Mouse (Mus musculus) heart, embryonic 12.5 days (tissue): ENCODE results near the gene Reep6. TPM values are rescaled to one million over a fixed set of nuclear protein-coding genes. Genes with fewer than 3 reads are reported as not detected.
A peak's percentile ranks its signal among the peaks of the same experiment; 100 is the strongest.

ENCODE experiments used
- ATAC-seq: fragments of 200-750 bp; cut with Nextera tagmentation; 2 replicates; pipeline ENCODE4 v1.8.0; 2017; ENCODE audit warnings: moderate TSS enrichment, moderate library complexity; ENCODE audit not compliant: insufficient number of reproducible peaks, low FRiP score
- H3K27ac ChIP-seq: fragments of 300-500 bp; sonication (generic); 2 replicates; pipeline ENCODE4 v1.5.1; 2016; ENCODE audit warnings: mild to moderate bottlenecking, moderate library complexity; ENCODE audit not compliant: poor library complexity, severe bottlenecking
- H3K27me3 ChIP-seq: fragments of 300-500 bp; sonication (generic); replicated peaks from 2 replicates; pipeline ENCODE4 v1.6.1; 2016; ENCODE audit warnings: mild to moderate bottlenecking, moderate library complexity
- H3K36me3 ChIP-seq: fragments of 300-500 bp; sonication (generic); 2 replicates; pipeline ENCODE4 v1.6.1; 2016; ENCODE audit warnings: mild to moderate bottlenecking, moderate library complexity
- H3K4me1 ChIP-seq: fragments of 300-500 bp; sonication (generic); replicated peaks from 2 replicates; pipeline ENCODE4 v1.6.1; 2016; ENCODE audit warnings: mild to moderate bottlenecking
- H3K4me2 ChIP-seq: fragments of 300-500 bp; sonication (generic); 2 replicates; pipeline ENCODE4 v1.6.1; 2016; ENCODE audit warnings: mild to moderate bottlenecking, moderate library complexity
- H3K4me3 ChIP-seq: fragments of 300-500 bp; sonication (generic); 2 replicates; pipeline ENCODE4 v1.5.1; 2016; ENCODE audit warnings: mild to moderate bottlenecking
- H3K9ac ChIP-seq: fragments of 300-500 bp; sonication (generic); 2 replicates; pipeline ENCODE4 v1.6.1; 2016; ENCODE audit warnings: mild to moderate bottlenecking, moderate library complexity
- H3K9me3 ChIP-seq: fragments of 300-500 bp; sonication (generic); replicated peaks from 2 replicates; pipeline ENCODE4 v1.6.1; 2016; ENCODE audit warnings: mild to moderate bottlenecking, moderate library complexity
- WGBS: fragments of 180-500 bp; shearing (Covaris S2); methylation state at CpG from one replicate; pipeline ENCODE4 v1.1.7; 2016; 5-methylcytosine and 5-hydroxymethylcytosine counted together
- polyA plus RNA-seq: library from polyadenylated mRNA; unstranded; fragments of >200 nt; fragmentation: Nextera tagmentation; extraction: Ambion mirVana; gene quantifications from 2 replicates; pipeline ENCODE4 v1.2.1, GENCODE M21; 2016

Gene Reep6
- polyA plus RNA-seq, result 3.1 and 3.7 TPM in 2 replicates

GRCm38 (mm10) chr10:80329273-80330081 lies at the start of gene Reep6, which contains the start of gene Pcsk4:
Gene Reep6, plus strand, starts transcription at chr10:80329953.
Gene Pcsk4, minus strand, starts transcription at chr10:80329498.
- WGBS, result 3% methylated on average over 36 of the region's 36 CpGs
- H3K4me2 ChIP-seq, result peak within 1 kb of the TSS; percentile 85
- H3K27ac ChIP-seq, result no peak within 1 kb of the TSS
- peak; percentile 96 for ATAC-seq
- H3K27me3 ChIP-seq, result peaks cover 59% of the 10 kb centered on the region
- no peaks in the 10 kb centered on the region for H3K9me3 ChIP-seq
- H3K4me3 ChIP-seq, result peak within 1 kb of the TSS; percentile 49
- peak within 1 kb of the TSS; percentile 64 for H3K9ac ChIP-seq
- no peaks in the 10 kb centered on the region for H3K36me3 ChIP-seq
- H3K4me1 ChIP-seq, result peaks cover 15% of the 10 kb centered on the region

GRCm38 (mm10) chr10:80281304-80281703 lies 48.4 kb upstream of the Reep6 start:
- H3K36me3 ChIP-seq, result peaks cover 95% of the 10 kb centered on the region
- H3K9me3 ChIP-seq, result no peaks in the 10 kb centered on the region
- H3K9ac ChIP-seq, result peak overlapping the region; percentile 34; the same call in 1 of the 2 replicates
- ATAC-seq, result no peak
- peak overlapping the region; percentile 20; the same call in 1 of the 2 replicates for H3K27ac ChIP-seq
- no peaks in the 10 kb centered on the region for H3K27me3 ChIP-seq
- no peak overlapping the region for H3K4me3 ChIP-seq
- 68% methylated on average over 7 of the region's 7 CpGs for WGBS
- no peak overlapping the region for H3K4me2 ChIP-seq
- H3K4me1 ChIP-seq, result peaks cover 22% of the 10 kb centered on the region

- ATAC-seq, result no peak
- H3K4me2 ChIP-seq, result no peak overlapping the region
- peaks cover 96% of the 10 kb centered on the region for H3K36me3 ChIP-seq
- H3K4me1 ChIP-seq, result peaks cover 22% of the 10 kb centered on the region
- H3K9ac ChIP-seq, result peak overlapping the region; percentile 49; the same call in 1 of the 2 replicates
- no peak overlapping the region for H3K4me3 ChIP-seq
- H3K27me3 ChIP-seq, result no peaks in the 10 kb centered on the region
- H3K27ac ChIP-seq, result peak overlapping the region; percentile 20; the same call in 1 of the 2 replicates
- 71% methylated on average over 8 of the region's 8 CpGs for WGBS
- H3K9me3 ChIP-seq, result no peaks in the 10 kb centered on the region
Observed at GRCm38 (mm10) chr10:80281921-80282371, 47.8 kb upstream of the Reep6 start.

- 84% methylated on average over 20 of the region's 20 CpGs for WGBS
- no peak overlapping the region for H3K9ac ChIP-seq
- no peak overlapping the region for H3K4me3 ChIP-seq
- no peaks in the 10 kb centered on the region for H3K27me3 ChIP-seq
- no peaks in the 10 kb centered on the region for H3K9me3 ChIP-seq
- H3K4me1 ChIP-seq, result peaks cover 22% of the 10 kb centered on the region
- no peak overlapping the region for H3K4me2 ChIP-seq
- H3K27ac ChIP-seq, result 0 out of 2 replicates have a peak overlapping the region, but pooled peaks have one; percentile 20
- no peak for ATAC-seq
- H3K36me3 ChIP-seq, result peaks cover 96% of the 10 kb centered on the region
Observed at GRCm38 (mm10) chr10:80282481-80283441, 47.0 kb upstream of the Reep6 start.

GRCm38 (mm10) chr10:80285222-80286070 lies 44.3 kb upstream of the Reep6 start:
- Histone ChIP-seq H3K4me3 (no peak overlapping the region), H3K9me3 (no peaks in the 10 kb centered on the region), H3K27ac (no peak overlapping the region), H3K4me1 (peaks cover 21% of the 10 kb centered on the region), H3K36me3 (peaks cover 84% of the 10 kb centered on the region), H3K4me2 (no peak overlapping the region), H3K9ac (no peak overlapping the region; the same call in 1 of the 2 replicates), H3K27me3 (no peaks in the 10 kb centered on the region)
- WGBS, result 88% methylated on average over 15 of the region's 15 CpGs
- no peak for ATAC-seq

GRCm38 (mm10) chr10:80288097-80288496 lies 41.7 kb upstream of the Reep6 start:
- Histone ChIP-seq H3K4me1 (peaks cover under 1% of the 10 kb centered on the region), H3K4me2 (no peak overlapping the region), H3K27ac (no peak overlapping the region), H3K4me3 (no peak overlapping the region), H3K9ac (no peak overlapping the region), H3K27me3 (no peaks in the 10 kb centered on the region), H3K36me3 (peaks cover 59% of the 10 kb centered on the region), H3K9me3 (no peaks in the 10 kb centered on the region)
- 94% methylated on average over 12 of the region's 12 CpGs for WGBS
- no peak for ATAC-seq

GRCm38 (mm10) chr10:80288657-80289056 lies 41.1 kb upstream of the Reep6 start:
- no peak overlapping the region for H3K9ac ChIP-seq
- H3K4me2 ChIP-seq, result no peak overlapping the region
- WGBS, result 71% methylated on average over 8 of the region's 8 CpGs
- no peaks in the 10 kb centered on the region for H3K9me3 ChIP-seq
- ATAC-seq, result no peak
- no peaks in the 10 kb centered on the region for H3K27me3 ChIP-seq
- peaks cover 59% of the 10 kb centered on the region for H3K36me3 ChIP-seq
- no peak overlapping the region for H3K4me3 ChIP-seq
- H3K4me1 ChIP-seq, result peaks cover 6% of the 10 kb centered on the region
- no peak overlapping the region for H3K27ac ChIP-seq

GRCm38 (mm10) chr10:80292251-80293146 lies 37.3 kb upstream of the Reep6 start, which contains the start of gene Rps15:
Gene Rps15, plus strand, starts transcription at chr10:80292453.
- Histone ChIP-seq H3K9me3 (no peaks in the 10 kb centered on the region), H3K27me3 (peaks cover 12% of the 10 kb centered on the region), H3K36me3 (peaks cover 36% of the 10 kb centered on the region), H3K4me3 (peak within 1 kb of the TSS; percentile 80), H3K4me2 (peak within 1 kb of the TSS; percentile 99), H3K4me1 (peaks cover 34% of the 10 kb centered on the region), H3K9ac (peak within 1 kb of the TSS; percentile 92), H3K27ac (peak within 1 kb of the TSS; percentile 82)
- WGBS, result under 1% methylated on average over 65 of the region's 72 CpGs
- ATAC-seq, result peak; percentile 92

- WGBS, result 33% methylated on average over 14 of the region's 14 CpGs
- Histone ChIP-seq H3K36me3 (peaks cover 30% of the 10 kb centered on the region), H3K27ac (peak overlapping the region; percentile 82), H3K4me3 (peak overlapping the region; percentile 80), H3K4me1 (peaks cover 34% of the 10 kb centered on the region), H3K9ac (peak overlapping the region; percentile 92), H3K27me3 (peaks cover 21% of the 10 kb centered on the region), H3K4me2 (peak overlapping the region; percentile 99), H3K9me3 (no peaks in the 10 kb centered on the region)
- ATAC-seq, result no peak
Observed at GRCm38 (mm10) chr10:80293325-80293724, 36.4 kb upstream of the Reep6 start.
